9 mouse cellular contexts compared by ENCODE assay signal in the genomic region with DNA sequence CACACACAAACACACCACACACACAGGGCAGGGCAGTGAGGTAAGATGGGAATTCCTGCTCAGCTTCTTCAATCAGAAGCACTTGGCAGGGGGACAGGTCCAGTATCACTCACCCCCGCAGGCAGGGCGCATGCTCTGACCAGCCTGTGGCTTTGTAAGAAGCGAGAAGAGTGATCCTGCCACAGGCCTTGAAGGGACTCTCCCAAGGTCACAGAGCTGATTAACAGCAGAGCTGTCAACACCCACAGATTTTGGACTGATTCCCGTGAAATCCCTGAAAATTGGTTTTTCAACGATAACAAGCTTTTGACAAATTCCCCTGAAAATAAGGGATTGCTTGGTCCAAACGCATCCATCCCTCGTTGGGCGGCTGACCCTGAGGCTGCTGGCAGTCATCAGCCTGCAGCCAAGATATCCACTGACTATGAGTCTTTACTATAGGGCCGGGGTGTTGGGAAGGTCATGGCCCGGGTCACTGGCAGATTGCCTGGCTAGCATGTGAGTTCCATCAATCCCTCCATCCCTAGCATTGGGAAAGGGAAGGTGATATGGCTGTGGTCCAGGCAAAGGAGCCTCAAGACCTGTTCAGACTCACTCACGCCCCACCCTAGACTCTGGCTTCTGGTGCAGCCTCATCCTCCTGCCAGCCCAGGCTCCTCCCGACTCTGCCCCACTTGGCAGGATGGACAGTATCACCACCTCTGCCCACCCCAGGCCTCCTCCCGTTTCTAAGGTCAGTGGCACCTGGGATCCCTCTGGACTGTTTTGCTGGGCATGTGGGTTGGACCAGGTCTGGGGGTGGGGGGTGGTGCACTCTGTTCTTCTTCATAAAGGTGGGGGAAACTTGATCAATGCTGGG. TPM values are rescaled to one million over a fixed set of nuclear protein-coding genes. Genes with fewer than 3 reads are reported as not detected.
A peak's percentile ranks its signal among the peaks of the same experiment; 100 is the strongest.
DNase-seq lines count a peak whose midpoint lies in the region; ATAC-seq and TF ChIP-seq lines count a peak whose summit lies in the region.
"Had no signal": no experiment of that assay in that cellular context is flagged by ENCODE, and none has a peak within 500 bp of the region (broad histone marks: within the 10 kb centered on the region; RNA-seq: fewer than 3 reads in every experiment).

No protein-coding gene starts in this region.

- H3K9ac ChIP-seq in forebrain, embryonic 12.5 days = no peak overlapping the region
- H3K9ac ChIP-seq in forebrain, embryonic 11.5 days (ENCODE audit: low read length) = no peak overlapping the region
- H3K9ac ChIP-seq in heart, postnatal 0 days (replicated peaks; ENCODE audit: low read depth, low read length) = no peak overlapping the region
- no peak overlapping the region for H3K9ac ChIP-seq in stomach, postnatal 0 days (ENCODE audit: low read length)
- H3K9ac ChIP-seq: liver, embryonic 14.5 days had no signal

- H3K4me2 ChIP-seq in forebrain, embryonic 12.5 days = no peak overlapping the region
- no peak overlapping the region for H3K4me2 ChIP-seq in forebrain, embryonic 11.5 days (ENCODE audit: low read depth, low read length, severe bottlenecking)
- H3K4me2 ChIP-seq in heart, postnatal 0 days (ENCODE audit: low read depth, low read length) = no peak overlapping the region
- no peak overlapping the region for H3K4me2 ChIP-seq in stomach, postnatal 0 days (replicated peaks; ENCODE audit: low read depth)

- ATAC-seq in forebrain, embryonic 12.5 days (ENCODE audit: low FRiP score) = peak; percentile 1; the same call in 1 of the 2 replicates
- ATAC-seq in forebrain, embryonic 11.5 days (replicated peaks; ENCODE audit: low FRiP score) = no peak
- peak; percentile 84 for ATAC-seq in heart, postnatal 0 days (ENCODE audit: insufficient read depth, low read depth)
- ATAC-seq in stomach, postnatal 0 days (ENCODE audit: low FRiP score, low TSS enrichment) = no peak

- peaks cover 75% of the 10 kb centered on the region for H3K4me1 ChIP-seq in forebrain, embryonic 12.5 days
- peaks cover 40% of the 10 kb centered on the region for H3K4me1 ChIP-seq in forebrain, embryonic 11.5 days (replicated peaks; ENCODE audit: control insufficient read depth, insufficient read depth, low read length)
- H3K4me1 ChIP-seq in heart, postnatal 0 days (ENCODE audit: control insufficient read depth, insufficient read depth) = peaks cover 39% of the 10 kb centered on the region
- H3K4me1 ChIP-seq in limb, embryonic 10.5 days = peaks cover 60% of the 10 kb centered on the region
- H3K4me1 ChIP-seq in stomach, postnatal 0 days (replicated peaks; ENCODE audit: control insufficient read depth, insufficient read depth) = 0 out of 2 replicates have a peak, but pooled peaks cover 2% of the 10 kb centered on the region

- TF ChIP-seq CTCF in heart, postnatal 0 days (IDR thresholded peaks at IDR 0.05; ENCODE audit: low read depth) = no peak
- no peak for TF ChIP-seq CTCF in stomach, postnatal 0 days (IDR thresholded peaks at IDR 0.05; ENCODE audit: low read depth)

- WGBS in forebrain, embryonic 12.5 days = 67% methylated on average over 13 of the region's 13 CpGs
- WGBS in forebrain, embryonic 11.5 days = 64% methylated on average over 13 of the region's 13 CpGs
- WGBS in heart, postnatal 0 days = 18% methylated on average over 13 of the region's 13 CpGs
- WGBS in limb, embryonic 10.5 days = 27% methylated on average over 13 of the region's 13 CpGs
- 53% methylated on average over 13 of the region's 13 CpGs for WGBS in stomach, postnatal 0 days

- H3K27me3 ChIP-seq in forebrain, embryonic 12.5 days = no peaks in the 10 kb centered on the region
- no peaks in the 10 kb centered on the region for H3K27me3 ChIP-seq in forebrain, embryonic 11.5 days (ENCODE audit: control insufficient read depth, insufficient read depth, low read length)
- H3K27me3 ChIP-seq in heart, postnatal 0 days (ENCODE audit: control insufficient read depth, insufficient read depth, low read length) = no peaks in the 10 kb centered on the region
- no peaks in the 10 kb centered on the region; the same call in 1 of the 2 replicates for H3K27me3 ChIP-seq in limb, embryonic 10.5 days (ENCODE audit: low read depth, poor library complexity, severe bottlenecking)
- no peaks in the 10 kb centered on the region for H3K27me3 ChIP-seq in stomach, postnatal 0 days (ENCODE audit: control insufficient read depth, insufficient read depth, low read length)

- 0 out of 2 replicates have a peak overlapping the region, but pooled peaks have one; percentile 42 for H3K27ac ChIP-seq in forebrain, embryonic 12.5 days
- no peak overlapping the region for H3K27ac ChIP-seq in forebrain, embryonic 11.5 days (ENCODE audit: low read depth, low read length)
- H3K27ac ChIP-seq in heart, postnatal 0 days (ENCODE audit: low read depth) = peak overlapping the region; percentile 77
- H3K27ac ChIP-seq in limb, embryonic 10.5 days = peak overlapping the region; percentile 47; the same call in 1 of the 2 replicates
- no peak overlapping the region for H3K27ac ChIP-seq in stomach, postnatal 0 days (replicated peaks)
- H3K27ac ChIP-seq: liver, embryonic 14.5 days had no signal

- DNase-seq in forebrain, embryonic 11.5 days (ENCODE audit: low spot score) = no peak
- peak; percentile 43 for DNase-seq in NIH3T3 (ENCODE audit: low read depth)
- peak; percentile 86 for DNase-seq in heart, postnatal 0 days (ENCODE audit: low spot score)
- DNase-seq in limb, embryonic 10.5 days (ENCODE audit: low spot score) = no peak
- DNase-seq in layer of hippocampus, postnatal 14 days (ENCODE audit: low spot score in 2 of 2) = no peak
- no peak for DNase-seq in yolk sac, embryonic 10.5 days (ENCODE audit: low spot score)
- DNase-seq in stomach, postnatal 0 days (ENCODE audit: low spot score) = no peak

- no peak for TF ChIP-seq EP300 in heart, postnatal 0 days (IDR thresholded peaks at IDR 0.05; ENCODE audit: low read depth)
- no peak for TF ChIP-seq EP300 in stomach, postnatal 0 days (optimal IDR thresholded peaks at IDR 0.05)

- peaks cover 7% of the 10 kb centered on the region; the same call in 1 of the 2 replicates for H3K36me3 ChIP-seq in forebrain, embryonic 12.5 days (replicated peaks)
- H3K36me3 ChIP-seq in forebrain, embryonic 11.5 days (ENCODE audit: control insufficient read depth, insufficient read depth, low read length) = no peaks in the 10 kb centered on the region
- no peaks in the 10 kb centered on the region for H3K36me3 ChIP-seq in heart, postnatal 0 days (replicated peaks; ENCODE audit: control insufficient read depth, insufficient read depth, low read length)
- peaks cover 18% of the 10 kb centered on the region for H3K36me3 ChIP-seq in limb, embryonic 10.5 days
- no peaks in the 10 kb centered on the region for H3K36me3 ChIP-seq in stomach, postnatal 0 days (ENCODE audit: control insufficient read depth, insufficient read depth, low read length)

- H3K4me3 ChIP-seq in forebrain, embryonic 12.5 days (replicated peaks) = no peak overlapping the region
- no peak overlapping the region for H3K4me3 ChIP-seq in forebrain, embryonic 11.5 days (ENCODE audit: low read depth, low read length)
- H3K4me3 ChIP-seq in heart, postnatal 0 days (ENCODE audit: low read depth, low read length) = no peak overlapping the region
- no peak overlapping the region for H3K4me3 ChIP-seq in limb, embryonic 10.5 days
- H3K4me3 ChIP-seq in stomach, postnatal 0 days (ENCODE audit: low read depth, low read length) = no peak overlapping the region

- no peaks in the 10 kb centered on the region for H3K9me3 ChIP-seq in forebrain, embryonic 12.5 days
- H3K9me3 ChIP-seq in forebrain, embryonic 11.5 days (ENCODE audit: control insufficient read depth, low read length) = no peaks in the 10 kb centered on the region
- no peaks in the 10 kb centered on the region for H3K9me3 ChIP-seq in heart, postnatal 0 days (replicated peaks; ENCODE audit: control insufficient read depth, low read length)
- no peaks in the 10 kb centered on the region for H3K9me3 ChIP-seq in limb, embryonic 10.5 days (replicated peaks)
- H3K9me3 ChIP-seq in stomach, postnatal 0 days (ENCODE audit: control insufficient read depth, low read length) = no peaks in the 10 kb centered on the region

RNA-seq across cellular contexts. Expression of gene Spsb4, which starts 41.1 kb away (rescaled TPM):
- 81.1 and 81.2 TPM in 2 replicates for polyA plus RNA-seq in forebrain, embryonic 12.5 days (2016; fragmentation: Nextera tagmentation; extraction: Ambion mirVana)
- polyA plus RNA-seq in forebrain, embryonic 11.5 days (2014; fragmentation: Nextera tagmentation; extraction: Ambion mirVana) = 81.8 and 84.6 TPM in 2 replicates
- 36.4 and 72.4 TPM in 2 replicates for total RNA-seq in heart, postnatal 0 days (2014; rRNA removed; ENCODE audit: low replicate concordance)
- 31.8 and 32.5 TPM in 2 replicates for polyA plus RNA-seq in heart, postnatal 0 days (2015; fragmentation: Nextera tagmentation; extraction: Ambion mirVana)
- 70.3 and 80.6 TPM in 2 replicates for polyA plus RNA-seq in limb, embryonic 10.5 days (2016; fragmentation: Nextera tagmentation; extraction: Ambion mirVana)
- total RNA-seq in layer of hippocampus, postnatal 14 days (2021) = 1 to 10 TPM; 5.7 to 6.9 TPM
- 4.4 and 6.1 TPM in 2 replicates for polyA plus RNA-seq in stomach, postnatal 0 days (2015; fragmentation: Nextera tagmentation; extraction: Ambion mirVana)

Comparison
In these comparisons a context has a peak if more than half of its experiments do, and no peak if none do; other contexts are left out.
1. ATAC-seq: peak in forebrain, embryonic 12.5 days (single experiment) and heart, postnatal 0 days (single experiment); none in forebrain, embryonic 11.5 days (single experiment) and stomach, postnatal 0 days (single experiment).
2. H3K27ac ChIP-seq: peak in forebrain, embryonic 12.5 days (single experiment), heart, postnatal 0 days (single experiment) and limb, embryonic 10.5 days (single experiment); none in forebrain, embryonic 11.5 days (single experiment) and stomach, postnatal 0 days (single experiment).
3. DNase-seq: peak in NIH3T3 (single experiment) and heart, postnatal 0 days (single experiment); none in forebrain, embryonic 11.5 days (single experiment), limb, embryonic 10.5 days (single experiment), layer of hippocampus, postnatal 14 days (0 of 2), yolk sac, embryonic 10.5 days (single experiment) and stomach, postnatal 0 days (single experiment).